Mouse (Mus musculus) gastrocnemius, postnatal 10 days (tissue): ENCODE results near the gene Gata5. TPM values are rescaled to one million over a fixed set of nuclear protein-coding genes. Genes with fewer than 3 reads are reported as not detected.

Experiments
- total RNA-seq, 2 experiments: library from RNA; stranded (reverse); gene quantifications; 2 replicates each; pipeline ENCODE4 v1.2.3; 2021

Gene Gata5
- total RNA-seq, 2 experiments from 2014 or later: not detected

Other genes with a start within 250 kb of the Gata5 start
- under 1 TPM; 0.29 to 0.42 TPM for gene Hrh3, start 230.2 kb downstream of the Gata5 start, total RNA-seq
- 10 to 100 TPM; 18.1 to 21.5 TPM for gene Osbpl2, start 215.4 kb downstream of the Gata5 start, total RNA-seq
- 100 to 1,000 TPM in 1 of 2 experiments, 10 to 100 TPM in 1; 97.8 to 108 TPM for gene Adrm1, start 163.2 kb downstream of the Gata5 start, total RNA-seq
- gene Lama5, start 108.8 kb downstream of the Gata5 start, total RNA-seq: 10 to 100 TPM; 22.5 to 25.9 TPM
- gene Rps21, start 77.3 kb downstream of the Gata5 start, total RNA-seq: 100 to 1,000 TPM; 545 to 616 TPM
- gene Cables2, start 61.2 kb downstream of the Gata5 start, total RNA-seq: 10 to 100 TPM in 1 of 2 experiments, 1 to 10 TPM in 1; 9.3 to 10.3 TPM
- gene Rbbp8nl, start 44.8 kb downstream of the Gata5 start, total RNA-seq: not detected
- under 1 TPM; 0.28 to 0.41 TPM for gene Slco4a1, start 121.5 kb upstream of the Gata5 start, total RNA-seq
- gene Ntsr1, start 165.3 kb upstream of the Gata5 start, total RNA-seq: under 1 TPM; 0.14 TPM
- 10 to 100 TPM in 1 of 2 experiments, 1 to 10 TPM in 1; 7.5 to 10.4 TPM for gene Mrgbp, start 246.6 kb upstream of the Gata5 start, total RNA-seq